Mouse (Mus musculus) midbrain, embryonic 11.5 days (tissue): ENCODE data around the gene Cfdp1. TPM values are rescaled to one million over a fixed set of nuclear protein-coding genes. Genes with fewer than 3 reads are reported as not detected.

Experiments
- ATAC-seq: fragments of 200-750 bp; cut with Nextera tagmentation; 2 replicates; pipeline ENCODE4 v1.8.0; 2017; ENCODE audit warnings: moderate TSS enrichment, moderate library complexity; ENCODE audit not compliant: low FRiP score
- DNase-seq: peaks from one replicate; pipeline ENCODE4 v3.0.0; 2015; ENCODE audit warnings: low spot score; ENCODE audit errors: missing footprints
- H3K27ac ChIP-seq: fragments of 300-500 bp; sonication (generic); 2 replicates; pipeline ENCODE4 v1.5.1; 2014; ENCODE audit warnings: low read depth, low read length
- H3K27me3 ChIP-seq: fragments of 300-500 bp; sonication (generic); 2 replicates; pipeline ENCODE4 v1.6.1; 2014; ENCODE audit warnings: mild to moderate bottlenecking, low read length, moderate library complexity, mixed read lengths; ENCODE audit not compliant: control insufficient read depth, insufficient read depth
- H3K36me3 ChIP-seq: fragments of 300-500 bp; sonication (generic); 2 replicates; pipeline ENCODE4 v1.6.1; 2014; ENCODE audit warnings: mild to moderate bottlenecking, low read length, moderate library complexity, mixed read lengths; ENCODE audit not compliant: control insufficient read depth, insufficient read depth
- H3K4me1 ChIP-seq: fragments of 300-500 bp; sonication (generic); 2 replicates; pipeline ENCODE4 v1.6.1; 2014; ENCODE audit warnings: low read length; ENCODE audit not compliant: control insufficient read depth, insufficient read depth
- H3K4me2 ChIP-seq: fragments of 300-500 bp; sonication (generic); 2 replicates; pipeline ENCODE4 v1.6.1; 2014; ENCODE audit warnings: mild to moderate bottlenecking, moderate library complexity
- H3K4me3 ChIP-seq: fragments of 300-500 bp; sonication (generic); 2 replicates; pipeline ENCODE4 v1.5.1; 2014; ENCODE audit warnings: low read depth, low read length
- H3K9ac ChIP-seq: fragments of 300-500 bp; sonication (generic); 2 replicates; pipeline ENCODE4 v1.6.1; 2014; ENCODE audit warnings: low read length
- H3K9me3 ChIP-seq: fragments of 300-500 bp; sonication (generic); 2 replicates; pipeline ENCODE4 v1.6.1; 2016; ENCODE audit warnings: low read length; ENCODE audit not compliant: control insufficient read depth
- WGBS: fragments of 180-500 bp; shearing (Covaris S2); extraction: QIAGEN DNeasy Blood & Tissue Kit; methylation state at CpG from one replicate; pipeline ENCODE4 v1.1.7; 2014; 5-methylcytosine and 5-hydroxymethylcytosine counted together
- polyA plus RNA-seq: library from polyadenylated mRNA; unstranded; fragments of >200 nt; fragmentation: Nextera tagmentation; extraction: Ambion mirVana; gene quantifications from 2 replicates; pipeline ENCODE4 v1.2.1, GENCODE M21; 2014

Cfdp1 gene
- polyA plus RNA-seq, 1 experiment from 2014 or later, result 209 TPM

- H3K36me3 ChIP-seq, result no peaks in the 10 kb centered on the region
- no peak overlapping the region; the same call in 1 of the 2 replicates for H3K4me2 ChIP-seq
- no peak for DNase-seq
- H3K9me3 ChIP-seq, result no peaks in the 10 kb centered on the region
- no peak for ATAC-seq
- no peak overlapping the region for H3K9ac ChIP-seq
- no peak overlapping the region for H3K4me3 ChIP-seq
- WGBS, result 70% methylated on average over 5 of the region's 5 CpGs
- H3K4me1 ChIP-seq, result peaks cover 44% of the 10 kb centered on the region
- H3K27ac ChIP-seq, result no peak overlapping the region
- H3K27me3 ChIP-seq, result no peaks in the 10 kb centered on the region
Observed at GRCm38 (mm10) chr8:111745086-111745485, 109.0 kb downstream of the Cfdp1 start.

- no peaks in the 10 kb centered on the region for H3K36me3 ChIP-seq
- ATAC-seq (peak; percentile 69), DNase-seq (peak; percentile 99)
Observed at GRCm38 (mm10) chr8:111743792-111744696, 110.0 kb downstream of the Cfdp1 start, which contains the start of gene Bcar1. Bcar1 (minus strand) TSS chr8:111743809.

GRCm38 (mm10) chr8:111743101-111743791 lies 110.8 kb downstream of the Cfdp1 start:
- peaks cover 56% of the 10 kb centered on the region for H3K4me1 ChIP-seq
- ATAC-seq, result peak; percentile 63
- WGBS, result 2% methylated on average over 34 of the region's 44 CpGs
- H3K36me3 ChIP-seq, result no peaks in the 10 kb centered on the region
- H3K27me3 ChIP-seq, result no peaks in the 10 kb centered on the region
- peak overlapping the region; percentile 77 for H3K4me3 ChIP-seq
- H3K9ac ChIP-seq, result peak overlapping the region; percentile 86
- peak; percentile 94 for DNase-seq
- H3K27ac ChIP-seq, result peak overlapping the region; percentile 55
- H3K4me2 ChIP-seq, result peak overlapping the region; percentile 56
- no peaks in the 10 kb centered on the region for H3K9me3 ChIP-seq

More at GRCm38 (mm10) chr8:111743792-111744696, 110.0 kb downstream of the Cfdp1 start, which contains the start of gene Bcar1:
- Histone ChIP-seq H3K27ac (peak within 1 kb of the TSS; percentile 55), H3K4me3 (peak within 1 kb of the TSS; percentile 77), H3K9me3 (no peaks in the 10 kb centered on the region), H3K4me2 (peak within 1 kb of the TSS; percentile 56), H3K27me3 (no peaks in the 10 kb centered on the region), H3K4me1 (peaks cover 52% of the 10 kb centered on the region), H3K9ac (peak within 1 kb of the TSS; percentile 86)
- 9% methylated on average over 40 of the region's 40 CpGs for WGBS

GRCm38 (mm10) chr8:111742261-111743037 lies 111.6 kb downstream of the Cfdp1 start:
- Histone ChIP-seq H3K4me3 (peak overlapping the region; percentile 77), H3K9me3 (no peaks in the 10 kb centered on the region), H3K27me3 (no peaks in the 10 kb centered on the region), H3K36me3 (no peaks in the 10 kb centered on the region), H3K4me2 (peak overlapping the region; percentile 56), H3K9ac (peak overlapping the region; percentile 86), H3K27ac (no peak overlapping the region; the same call in 1 of the 2 replicates), H3K4me1 (peaks cover 56% of the 10 kb centered on the region)
- peak; percentile 85 for DNase-seq
- WGBS, result 31% methylated on average over 11 of the region's 11 CpGs
- no peak for ATAC-seq

- H3K27ac ChIP-seq, result no peak overlapping the region
- H3K4me3 ChIP-seq, result no peak overlapping the region
- H3K4me2 ChIP-seq, result peak overlapping the region; percentile 56
- H3K9me3 ChIP-seq, result no peaks in the 10 kb centered on the region
- peaks cover 64% of the 10 kb centered on the region for H3K4me1 ChIP-seq
- H3K9ac ChIP-seq, result peak overlapping the region; percentile 86; the same call in 1 of the 2 replicates
- DNase-seq, result no peak
- WGBS, result 84% methylated on average over 6 of the region's 6 CpGs
- ATAC-seq, result no peak
- H3K36me3 ChIP-seq, result no peaks in the 10 kb centered on the region
- no peaks in the 10 kb centered on the region for H3K27me3 ChIP-seq
Observed at GRCm38 (mm10) chr8:111741556-111741955, 112.5 kb downstream of the Cfdp1 start.

GRCm38 (mm10) chr8:111740994-111741393 lies 113.1 kb downstream of the Cfdp1 start:
- no peak overlapping the region for H3K4me3 ChIP-seq
- ATAC-seq (no peak), DNase-seq (no peak)
- H3K4me1 ChIP-seq, result peaks cover 67% of the 10 kb centered on the region
- no peak overlapping the region; the same call in none of the 2 replicates for H3K9ac ChIP-seq
- WGBS, result 84% methylated on average over 8 of the region's 8 CpGs
- H3K9me3 ChIP-seq, result no peaks in the 10 kb centered on the region
- no peaks in the 10 kb centered on the region for H3K36me3 ChIP-seq
- no peak overlapping the region for H3K27ac ChIP-seq
- no peaks in the 10 kb centered on the region for H3K27me3 ChIP-seq
- no peak overlapping the region for H3K4me2 ChIP-seq

- H3K4me1 ChIP-seq, result peaks cover 68% of the 10 kb centered on the region
- no peaks in the 10 kb centered on the region for H3K9me3 ChIP-seq
- peak overlapping the region; percentile 10; the same call in 1 of the 2 replicates for H3K9ac ChIP-seq
- DNase-seq, result no peak
- 0 out of 2 replicates have a peak overlapping the region, but pooled peaks have one; percentile 11 for H3K4me2 ChIP-seq
- no peak overlapping the region for H3K27ac ChIP-seq
- H3K36me3 ChIP-seq, result no peaks in the 10 kb centered on the region
- ATAC-seq, result no peak
- H3K4me3 ChIP-seq, result no peak overlapping the region
- 76% methylated on average over 7 of the region's 7 CpGs for WGBS
- H3K27me3 ChIP-seq, result no peaks in the 10 kb centered on the region
Observed at GRCm38 (mm10) chr8:111740301-111740711, 113.8 kb downstream of the Cfdp1 start.

GRCm38 (mm10) chr8:111739604-111740003 lies 114.5 kb downstream of the Cfdp1 start:
- Histone ChIP-seq H3K27me3 (no peaks in the 10 kb centered on the region), H3K9me3 (no peaks in the 10 kb centered on the region), H3K9ac (peak overlapping the region; percentile 29; the same call in 1 of the 2 replicates), H3K4me1 (peaks cover 74% of the 10 kb centered on the region), H3K27ac (no peak overlapping the region), H3K4me3 (no peak overlapping the region), H3K36me3 (no peaks in the 10 kb centered on the region), H3K4me2 (no peak overlapping the region)
- ATAC-seq (no peak), DNase-seq (no peak)
- 44% methylated on average over 7 of the region's 7 CpGs for WGBS
